Mouse (Mus musculus) heart, adult 2 months (tissue): ENCODE results near the gene Mdga2. TPM values are rescaled to one million over a fixed set of nuclear protein-coding genes. Genes with fewer than 3 reads are reported as not detected.

ENCODE experiments used
- DNase-seq, 2 experiments: peaks; one replicate each; pipeline ENCODE4 v3.0.0; 2021
- H3K27ac ChIP-seq: fragments of 200-600 bp; 2 replicates; pipeline ENCODE4 v1.8.1; 2022
- H3K27me3 ChIP-seq: fragments of 200-500 bp; 2 replicates; pipeline ENCODE4 v1.6.1; 2012; ENCODE audit warnings: mild to moderate bottlenecking, low read length, inconsistent platforms, mixed read lengths; ENCODE audit not compliant: control insufficient read depth, insufficient read depth
- H3K36me3 ChIP-seq: fragments of 200-500 bp; 2 replicates; pipeline ENCODE4 v1.6.1; 2012; ENCODE audit warnings: low read length, inconsistent platforms; ENCODE audit not compliant: control insufficient read depth, insufficient read depth
- H3K4me1 ChIP-seq: fragments of 200-500 bp; 2 replicates; pipeline ENCODE4 v1.6.1; 2011; ENCODE audit warnings: low read length; ENCODE audit not compliant: control insufficient read depth, insufficient read depth
- H3K4me3 ChIP-seq: fragments of 200-600 bp; 2 replicates; pipeline ENCODE4 v1.8.1; 2022
- H3K79me2 ChIP-seq: fragments of 200-500 bp; replicated peaks from 2 replicates; pipeline ENCODE4 v1.6.1; 2012; ENCODE audit warnings: mild to moderate bottlenecking, inconsistent platforms, low read length, moderate library complexity, mixed read lengths; ENCODE audit not compliant: control insufficient read depth, insufficient read depth
- H3K9ac ChIP-seq: fragments of 200-500 bp; 2 replicates; pipeline ENCODE4 v1.6.1; 2012; ENCODE audit warnings: low read depth, mild to moderate bottlenecking, control low read depth, inconsistent platforms, low read length, mixed read lengths
- CTCF ChIP-seq: fragments of 200-600 bp; IDR thresholded peaks from 2 replicates; pipeline ENCODE4 v1.8.1; 2022; ENCODE audit warnings: antibody characterized with exemption, mild to moderate bottlenecking, moderate library complexity
- EP300 ChIP-seq: fragments of 200-500 bp; IDR thresholded peaks from 2 replicates; pipeline ENCODE4 v1.6.1; 2011; ENCODE audit warnings: low read depth, low read length, control low read depth; ENCODE audit not compliant: insufficient read depth
- POLR2A ChIP-seq: fragments of 200-500 bp; IDR thresholded peaks from 2 replicates; pipeline ENCODE4 v1.6.1; 2011; ENCODE audit warnings: mild to moderate bottlenecking, low read depth, low read length, control low read depth; ENCODE audit not compliant: insufficient read depth
- WGBS: fragments of 180-500 bp; shearing (Covaris S2); methylation state at CpG from one replicate; pipeline ENCODE4 v1.1.7; 2018; 5-methylcytosine and 5-hydroxymethylcytosine counted together
- intact Hi-C: fragments of 180-260 bp; cut with DNase I; formaldehyde crosslinking; loops from one replicate; pipeline ENCODE4 v1.15.1; 2025
- polyA plus RNA-seq: library from polyadenylated mRNA; depleted of rRNA; stranded (reverse); fragments of >200 nt; gene quantifications from 2 replicates; pipeline ENCODE4 v1.2.3, GENCODE M21; 2012
- total RNA-seq, 2 experiments: library from RNA; stranded (reverse); gene quantifications; 2 replicates each; pipeline ENCODE4 v1.2.3; 2021

Mdga2 gene
- total and polyA plus RNA-seq, 3 experiments = 0.37 to 0.52 (median 0.52) TPM

DNA sequence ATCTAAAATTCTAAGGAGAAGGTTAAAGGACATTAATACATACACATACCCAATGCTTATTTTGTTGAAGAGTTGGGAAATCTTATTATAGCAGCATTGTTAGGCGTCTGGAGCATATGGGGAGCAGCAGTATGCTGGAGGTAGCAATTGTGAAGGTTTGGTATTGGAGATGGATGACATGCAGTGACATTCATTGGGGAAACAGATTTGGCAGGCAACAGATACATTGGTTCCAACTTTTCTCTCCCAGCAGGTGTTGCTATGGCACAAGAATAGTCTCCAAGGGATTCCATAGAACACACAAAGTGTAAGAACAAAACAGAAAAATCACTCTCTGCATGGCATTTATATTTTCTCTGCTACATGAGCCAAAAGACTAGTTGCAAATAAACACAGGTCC, 581.9 kb downstream of the Mdga2 start:
- H3K27ac ChIP-seq = no peak overlapping the region
- 44% methylated on average over 1 of the region's 1 CpGs for WGBS
- H3K4me3 ChIP-seq = no peak overlapping the region
- TF ChIP-seq EP300 = no peak
- TF ChIP-seq CTCF = no peak
- no peak for TF ChIP-seq POLR2A
- no peaks in the 10 kb centered on the region for H3K27me3 ChIP-seq
- H3K79me2 ChIP-seq = no peaks in the 10 kb centered on the region
- no peak for DNase-seq
- no peak overlapping the region for H3K9ac ChIP-seq
- no peaks in the 10 kb centered on the region for H3K4me1 ChIP-seq
- H3K36me3 ChIP-seq = no peaks in the 10 kb centered on the region
- intact Hi-C loops = no loop called here

DNA sequence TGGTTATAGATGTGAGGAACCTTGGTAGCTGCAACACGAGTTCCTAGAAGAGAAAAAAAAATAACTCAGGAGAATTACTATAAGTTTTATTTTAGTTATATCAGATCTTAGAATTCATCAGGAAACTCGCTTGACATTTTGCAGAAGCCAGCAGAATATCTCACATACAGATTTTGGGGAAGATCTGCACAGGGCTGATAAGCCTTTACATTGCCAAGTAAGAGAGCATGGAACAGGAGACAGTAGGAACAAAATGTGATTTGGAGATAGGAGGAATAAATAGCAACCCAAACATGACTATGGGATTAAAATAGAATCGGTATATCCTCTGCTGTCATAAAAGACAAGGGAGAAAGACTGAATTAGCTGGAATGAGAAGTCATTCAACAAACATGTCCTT, 602.4 kb downstream of the Mdga2 start:
- no peak for TF ChIP-seq EP300
- TF ChIP-seq POLR2A = no peak
- TF ChIP-seq CTCF = no peak
- Histone ChIP-seq H3K4me1 (no peaks in the 10 kb centered on the region), H3K4me3 (no peak overlapping the region), H3K79me2 (no peaks in the 10 kb centered on the region), H3K36me3 (no peaks in the 10 kb centered on the region), H3K27ac (no peak overlapping the region), H3K9ac (no peak overlapping the region), H3K27me3 (no peaks in the 10 kb centered on the region)
- intact Hi-C loops = no loop called here
- WGBS = 53% methylated on average over 3 of the region's 3 CpGs
- DNase-seq = no peak

DNA sequence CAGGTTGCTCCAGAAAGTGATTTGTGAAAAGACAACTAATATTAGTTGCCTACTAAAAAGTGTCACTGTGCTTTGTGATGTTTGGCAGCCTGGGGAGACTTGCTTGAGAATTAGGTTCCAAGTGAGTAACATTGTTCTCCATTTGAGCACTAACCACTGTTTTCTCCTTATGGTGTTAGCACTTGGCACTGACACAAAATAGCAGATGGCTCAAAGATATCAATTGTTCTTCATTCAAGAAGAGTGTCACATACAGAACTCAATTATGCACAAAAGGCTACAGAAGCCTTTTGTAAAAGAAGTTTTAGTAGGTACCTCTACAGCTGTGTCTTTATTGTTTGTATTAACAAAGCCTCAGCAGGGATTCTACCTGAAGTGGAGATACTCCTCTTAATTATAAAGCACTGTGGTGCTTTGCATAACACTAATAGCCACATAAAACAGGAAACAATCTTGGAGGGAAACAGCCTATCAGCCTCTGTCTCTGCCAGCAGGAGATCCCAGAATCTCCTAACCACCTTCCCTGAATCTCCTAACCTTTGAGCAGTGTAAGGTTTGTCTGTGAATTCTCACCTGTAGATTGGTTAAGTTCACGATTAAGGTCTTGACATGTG, 630.6 kb downstream of the Mdga2 start:
- Histone ChIP-seq H3K36me3 (no peaks in the 10 kb centered on the region), H3K4me1 (no peaks in the 10 kb centered on the region), H3K79me2 (no peaks in the 10 kb centered on the region), H3K27me3 (no peaks in the 10 kb centered on the region), H3K9ac (no peak overlapping the region), H3K4me3 (no peak overlapping the region), H3K27ac (no peak overlapping the region)
- WGBS = 46% methylated on average over 1 of the region's 1 CpGs
- DNase-seq = no peak
- TF ChIP-seq EP300 (no peak), POLR2A (no peak), CTCF (no peak)
- intact Hi-C loops = no loop called here

- H3K27ac ChIP-seq = no peak overlapping the region
- no peaks in the 10 kb centered on the region for H3K36me3 ChIP-seq
- no peak for DNase-seq
- H3K4me1 ChIP-seq = no peaks in the 10 kb centered on the region
- no peak overlapping the region for H3K9ac ChIP-seq
- 94% methylated on average over 1 of the region's 1 CpGs for WGBS
- TF ChIP-seq POLR2A (no peak), EP300 (no peak), CTCF (no peak)
- H3K4me3 ChIP-seq = no peak overlapping the region
- no peaks in the 10 kb centered on the region for H3K27me3 ChIP-seq
- no peaks in the 10 kb centered on the region for H3K79me2 ChIP-seq
- intact Hi-C loops = no loop called here
These were observed 657.0 kb downstream of the Mdga2 start for GRCm38 (mm10) chr12:66565396-66565795.

DNA sequence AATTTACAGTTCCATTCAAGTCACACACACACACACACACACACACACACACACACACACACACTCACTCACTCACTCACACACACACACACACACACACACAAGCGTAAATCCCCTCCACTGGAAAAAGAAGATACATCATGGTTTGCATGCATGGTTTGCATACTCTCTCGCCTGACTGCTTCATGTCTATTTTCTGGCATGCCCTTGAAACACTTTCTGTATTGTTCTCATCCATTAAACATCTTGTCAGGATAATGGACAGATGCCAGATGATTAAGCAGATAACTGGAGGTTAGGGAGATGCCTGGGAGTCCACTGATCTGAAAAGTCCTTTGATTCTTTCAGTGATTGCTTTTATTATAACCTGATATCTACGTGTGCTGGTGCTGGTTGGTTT, 665.5 kb downstream of the Mdga2 start:
- 84% methylated on average over 3 of the region's 3 CpGs for WGBS

DNA sequence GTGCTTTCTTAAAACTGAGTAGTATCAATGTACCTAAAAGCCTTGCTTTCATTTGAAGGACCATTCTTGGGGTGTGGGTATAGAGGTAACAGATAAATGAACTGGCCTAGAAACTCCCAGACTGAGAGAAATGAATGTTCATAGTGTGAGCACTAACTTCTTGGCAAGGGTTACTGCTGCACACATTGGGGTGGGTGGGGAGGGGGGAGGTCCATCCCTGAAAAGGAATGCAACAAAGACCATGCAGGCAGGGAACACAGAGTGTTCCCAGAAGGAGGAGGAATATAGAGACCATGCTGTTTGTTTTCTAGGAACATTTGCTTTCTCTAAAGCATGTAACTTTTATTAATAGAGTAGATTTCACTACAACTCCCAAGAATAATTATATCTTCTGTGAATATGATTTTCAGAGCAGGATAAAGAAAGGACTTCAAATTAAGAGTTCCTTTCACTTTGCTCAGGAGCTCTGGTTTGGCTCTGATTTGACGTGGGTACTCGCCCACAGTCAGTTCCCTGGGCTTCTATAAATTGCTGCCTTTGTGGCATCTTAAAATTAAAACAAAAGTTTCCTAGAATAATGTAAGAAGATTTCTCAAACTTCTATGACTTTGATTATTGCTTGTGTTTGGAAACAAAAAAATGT, 666.0 kb downstream of the Mdga2 start:
- intact Hi-C loops = no loop called here
- Histone ChIP-seq H3K27me3 (no peaks in the 10 kb centered on the region), H3K4me3 (no peak overlapping the region), H3K4me1 (no peaks in the 10 kb centered on the region), H3K79me2 (no peaks in the 10 kb centered on the region), H3K9ac (no peak overlapping the region), H3K27ac (no peak overlapping the region), H3K36me3 (no peaks in the 10 kb centered on the region)
- no peak for DNase-seq
- no peak for TF ChIP-seq POLR2A
- no peak for TF ChIP-seq EP300
- TF ChIP-seq CTCF = no peak
- WGBS = 62% methylated on average over 2 of the region's 2 CpGs

More for the DNA sequence above, 665.5 kb downstream of the Mdga2 start:
- Histone ChIP-seq H3K4me3 (no peak overlapping the region), H3K27ac (no peak overlapping the region), H3K4me1 (no peaks in the 10 kb centered on the region), H3K36me3 (no peaks in the 10 kb centered on the region), H3K27me3 (no peaks in the 10 kb centered on the region), H3K79me2 (no peaks in the 10 kb centered on the region), H3K9ac (no peak overlapping the region)
- no peak for DNase-seq
- TF ChIP-seq EP300 (no peak), POLR2A (no peak), CTCF (no peak)
- intact Hi-C loops = no loop called here
